Mouse (Mus musculus) heart, postnatal 0 days (tissue): ENCODE results near the gene Qpctl.

Experiments used
- CTCF ChIP-seq: IDR thresholded peaks from 2 replicates; pipeline ENCODE4 v1.5.1; 2016; ENCODE audit warnings: antibody characterized with exemption, control low read depth, low read depth
- EP300 ChIP-seq: IDR thresholded peaks from 2 replicates; pipeline ENCODE4 v1.6.1; 2016; ENCODE audit warnings: antibody characterized with exemption, low read depth

DNA sequence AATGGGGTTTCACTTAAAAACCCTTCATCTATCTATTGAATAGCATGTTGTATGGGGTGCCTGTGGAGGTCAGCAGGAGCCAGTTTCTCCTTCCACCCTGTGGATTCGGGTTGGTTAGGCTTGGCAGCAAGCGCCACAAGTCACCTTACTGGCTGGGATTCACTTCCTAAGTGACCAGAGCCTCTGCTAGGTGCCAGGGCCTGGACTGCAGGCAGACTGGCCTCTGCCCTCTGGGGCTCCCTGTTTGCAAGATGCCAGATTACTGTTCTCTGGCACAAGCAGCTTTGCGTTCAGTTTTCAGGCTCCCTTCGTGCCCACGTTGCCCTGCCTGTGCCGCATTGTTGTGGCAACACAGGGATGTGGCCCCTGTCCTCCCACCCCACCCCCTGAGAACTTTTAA, 24.4 kb downstream of the Qpctl start:
- TF ChIP-seq CTCF, result no peak
- TF ChIP-seq EP300, result no peak
